Mouse (Mus musculus) forebrain, embryonic 14.5 days (tissue): ENCODE data around the gene Slc16a11. TPM values are rescaled to one million over a fixed set of nuclear protein-coding genes. Genes with fewer than 3 reads are reported as not detected.

Experiments used
- ATAC-seq: fragments of 200-750 bp; cut with Nextera tagmentation; 2 replicates; pipeline ENCODE4 v1.8.0; 2017; ENCODE audit warnings: mild to moderate bottlenecking, moderate library complexity
- DNase-seq: peaks from one replicate; pipeline ENCODE4 v3.0.0-alpha.2; 2015; ENCODE audit warnings: low spot score
- H3K27ac ChIP-seq: fragments of 300-500 bp; sonication (generic); 2 replicates; pipeline ENCODE4 v1.5.1; 2014; ENCODE audit warnings: low read depth, mild to moderate bottlenecking, control low read depth, low read length, moderate library complexity
- H3K27me3 ChIP-seq: fragments of 300-500 bp; sonication (generic); replicated peaks from 2 replicates; pipeline ENCODE4 v1.6.1; 2014; ENCODE audit warnings: low read length, control low read depth, mixed read lengths; ENCODE audit not compliant: control insufficient read depth, insufficient read depth
- H3K36me3 ChIP-seq: fragments of 300-500 bp; sonication (generic); 2 replicates; pipeline ENCODE4 v1.6.1; 2014; ENCODE audit warnings: low read length, control low read depth; ENCODE audit not compliant: control insufficient read depth, insufficient read depth
- H3K4me1 ChIP-seq: fragments of 300-500 bp; sonication (generic); 2 replicates; pipeline ENCODE4 v1.6.1; 2014; ENCODE audit warnings: antibody characterized with exemption, low read length, control low read depth; ENCODE audit not compliant: control insufficient read depth, insufficient read depth
- H3K4me2 ChIP-seq: fragments of 300-500 bp; sonication (generic); 2 replicates; pipeline ENCODE4 v1.6.1; 2014; ENCODE audit warnings: mild to moderate bottlenecking, control low read depth, low read length
- H3K4me3 ChIP-seq: fragments of 300-500 bp; sonication (generic); 2 replicates; pipeline ENCODE4 v1.5.1; 2014; ENCODE audit warnings: low read depth, low read length, control low read depth
- H3K9ac ChIP-seq: fragments of 300-500 bp; sonication (generic); 2 replicates; pipeline ENCODE4 v1.6.1; 2014; ENCODE audit warnings: mild to moderate bottlenecking, low read length, control low read depth, moderate library complexity
- H3K9me3 ChIP-seq: fragments of 300-500 bp; sonication (generic); replicated peaks from 2 replicates; pipeline ENCODE4 v1.6.1; 2016; ENCODE audit warnings: low read length, control low read depth, mixed read lengths; ENCODE audit not compliant: control insufficient read depth
- WGBS: fragments of 180-500 bp; shearing (Covaris S2); extraction: QIAGEN DNeasy Blood & Tissue Kit; methylation state at CpG from one replicate; pipeline ENCODE4 v1.1.7; 2014; 5-methylcytosine and 5-hydroxymethylcytosine counted together
- polyA plus RNA-seq: library from polyadenylated mRNA; unstranded; fragments of >200 nt; fragmentation: Nextera tagmentation; extraction: Ambion mirVana; gene quantifications from 2 replicates; pipeline ENCODE4 v1.2.1, GENCODE M21; 2014

Slc16a11 gene
- polyA plus RNA-seq, 1 experiment from 2014 or later = 0.98 TPM

DNA sequence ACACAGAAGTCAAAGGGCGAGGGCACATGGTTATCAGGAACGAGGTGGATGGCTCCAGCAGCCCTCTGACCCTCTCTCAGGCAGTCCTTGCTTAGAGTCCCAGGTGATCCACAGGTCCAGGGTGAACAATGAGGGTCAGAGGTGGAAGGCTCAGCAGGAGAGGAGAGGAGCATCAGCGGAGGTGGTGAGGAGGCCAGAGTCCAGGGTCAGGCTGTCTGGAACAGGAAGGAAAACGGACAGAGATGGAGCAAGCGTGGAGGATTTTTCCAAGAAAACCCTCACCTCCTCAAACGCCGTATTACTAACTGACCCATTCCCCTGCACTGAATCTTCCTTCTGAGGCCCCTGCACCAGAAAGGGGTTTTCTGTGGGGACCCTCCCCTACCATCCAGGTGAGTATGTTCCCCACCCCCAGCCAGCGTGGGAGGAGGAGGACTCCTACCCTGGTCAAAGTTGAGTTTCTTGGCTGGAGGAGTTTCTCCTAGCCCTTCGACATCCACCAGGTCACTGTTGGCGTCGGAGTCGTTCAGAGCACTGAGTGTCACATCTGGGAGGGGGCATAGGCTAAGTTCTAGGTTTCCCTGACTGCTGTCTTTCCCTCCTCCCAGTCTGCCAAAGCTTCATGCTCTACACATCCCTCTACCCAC is 22.8 kb downstream of the Slc16a11 start:
- 92% methylated on average over 12 of the region's 12 CpGs for WGBS
- no peak overlapping the region for H3K4me2 ChIP-seq
- H3K27ac ChIP-seq = no peak overlapping the region
- ATAC-seq (no peak), DNase-seq (no peak)
- H3K4me3 ChIP-seq = no peak overlapping the region
- peaks cover 6% of the 10 kb centered on the region; the same call in 1 of the 2 replicates for H3K27me3 ChIP-seq
- H3K4me1 ChIP-seq = peaks cover 20% of the 10 kb centered on the region
- H3K9ac ChIP-seq = no peak overlapping the region
- no peaks in the 10 kb centered on the region for H3K9me3 ChIP-seq
- peaks cover 18% of the 10 kb centered on the region for H3K36me3 ChIP-seq

DNA sequence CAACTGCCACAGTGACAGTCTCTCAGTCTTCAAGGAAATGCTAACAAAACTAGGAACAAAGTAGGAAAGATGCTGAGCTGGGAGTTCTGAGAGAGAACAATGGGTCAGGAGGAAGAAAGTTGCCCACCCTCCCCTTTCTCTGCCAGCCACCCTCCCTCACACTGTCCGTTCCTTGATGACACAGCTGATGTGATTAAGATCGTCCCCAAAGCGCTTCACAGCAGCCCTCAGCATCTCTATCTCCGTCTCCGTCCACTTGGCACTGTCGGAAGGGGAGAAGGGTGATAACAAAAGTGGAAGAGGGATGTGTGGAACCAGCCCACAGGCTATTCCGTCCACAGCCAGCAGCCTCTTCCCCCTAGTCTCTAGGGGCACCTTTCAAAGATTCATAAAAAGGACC is 24.2 kb downstream of the Slc16a11 start:
- Histone ChIP-seq H3K4me2 (peak overlapping the region; percentile 99), H3K27me3 (no peaks in the 10 kb centered on the region), H3K9me3 (no peaks in the 10 kb centered on the region), H3K4me3 (peak overlapping the region; percentile 55), H3K4me1 (peaks cover 24% of the 10 kb centered on the region), H3K36me3 (peaks cover 18% of the 10 kb centered on the region), H3K27ac (peak overlapping the region; percentile 89; the same call in 1 of the 2 replicates), H3K9ac (peak overlapping the region; percentile 72)
- no peak for ATAC-seq
- no peak for DNase-seq
- WGBS = 40% methylated on average over 7 of the region's 7 CpGs

DNA sequence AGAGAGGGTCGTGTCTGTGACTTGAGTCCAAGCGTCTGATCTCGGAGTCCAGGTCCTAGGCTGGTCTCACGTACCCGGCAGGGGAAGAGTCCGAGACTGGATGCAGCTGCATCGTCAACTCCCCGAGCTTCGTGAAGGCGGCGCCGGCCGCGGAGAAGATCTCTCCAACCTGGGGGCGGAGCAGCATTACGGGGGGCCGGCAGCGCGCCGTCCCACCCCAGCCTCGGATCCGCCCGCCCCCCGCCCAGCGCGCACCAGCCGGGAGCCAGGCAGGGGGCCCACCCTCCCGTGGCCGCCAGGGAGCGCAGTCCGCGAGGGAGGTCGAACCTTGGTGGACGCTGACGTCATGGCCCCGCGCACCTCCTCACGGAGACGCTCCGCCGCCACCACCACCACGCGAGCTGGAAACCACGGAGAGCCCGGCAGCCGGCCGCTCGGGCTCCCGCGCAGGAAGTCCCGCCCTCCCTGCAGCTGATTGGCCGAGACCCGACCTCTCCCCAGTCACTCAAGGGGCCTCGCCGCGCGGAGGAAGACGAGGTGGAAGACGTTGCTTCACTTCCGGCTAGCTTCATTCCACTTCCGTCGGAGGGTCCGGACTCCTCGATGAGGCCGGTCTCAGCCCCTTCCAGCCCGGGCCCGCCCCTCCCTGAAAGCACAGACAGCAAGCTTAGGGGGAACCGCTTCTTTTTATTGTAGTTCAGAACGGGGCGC is 25.1 kb downstream of the Slc16a11 start, which contains the start of gene 0610010K14Rik:
Gene 0610010K14Rik (minus strand): TSS at position 458 of the 711 bp plus-strand sequence.
- ATAC-seq (peak; percentile 95), DNase-seq (peak; percentile 98)
- no peaks in the 10 kb centered on the region for H3K27me3 ChIP-seq
- H3K9ac ChIP-seq = peak within 1 kb of the TSS; percentile 72
- H3K9me3 ChIP-seq = no peaks in the 10 kb centered on the region
- WGBS = under 1% methylated on average over 67 of the region's 70 CpGs
- H3K36me3 ChIP-seq = peaks cover 18% of the 10 kb centered on the region
- H3K4me3 ChIP-seq = peak within 1 kb of the TSS; percentile 55
- peak within 1 kb of the TSS; percentile 89 for H3K27ac ChIP-seq
- peak within 1 kb of the TSS; percentile 99 for H3K4me2 ChIP-seq
- peaks cover 24% of the 10 kb centered on the region for H3K4me1 ChIP-seq

DNA sequence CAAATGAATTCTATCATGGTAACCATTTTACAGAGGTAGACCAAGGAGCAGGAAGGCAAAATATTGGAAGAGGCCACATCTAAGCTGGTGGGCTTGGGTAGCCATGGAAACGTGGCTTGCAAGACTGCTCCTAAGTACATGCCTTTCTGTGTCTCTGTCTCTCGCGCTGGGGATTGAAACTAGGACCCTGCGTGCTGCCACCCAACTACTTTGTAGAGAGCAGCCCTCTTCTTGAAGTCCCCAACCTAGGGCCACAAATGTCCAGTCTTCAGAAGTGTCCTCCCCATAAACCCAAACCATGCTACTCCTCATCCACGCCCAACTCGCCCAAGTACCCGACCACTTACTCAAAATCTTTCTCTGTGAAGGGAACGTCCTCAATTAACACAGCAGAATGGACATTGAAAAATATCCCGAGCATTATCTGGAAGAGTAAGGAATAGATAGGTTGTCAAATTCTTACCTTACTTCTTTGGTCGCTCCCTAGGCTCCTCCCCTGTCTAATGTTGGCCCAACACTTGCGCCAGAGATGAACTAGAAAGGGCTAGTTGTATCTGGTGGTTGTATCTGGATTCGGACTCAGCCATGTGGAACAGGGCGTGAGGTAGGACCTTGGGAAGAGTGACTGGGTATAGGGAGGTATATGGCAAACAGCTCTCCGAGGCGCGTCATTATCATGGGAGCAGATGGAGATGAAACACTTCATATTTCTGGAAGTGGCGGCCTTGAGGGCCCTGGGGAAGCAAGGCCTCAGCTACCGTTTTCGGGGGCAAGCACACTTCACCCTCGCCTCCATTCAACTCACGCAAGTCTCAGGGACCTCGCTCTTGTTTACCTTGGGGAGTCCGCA is 26.3 kb downstream of the Slc16a11 start:
- peak overlapping the region; percentile 89 for H3K27ac ChIP-seq
- H3K36me3 ChIP-seq = peaks cover 18% of the 10 kb centered on the region
- no peaks in the 10 kb centered on the region for H3K27me3 ChIP-seq
- no peaks in the 10 kb centered on the region for H3K9me3 ChIP-seq
- H3K4me1 ChIP-seq = peaks cover 24% of the 10 kb centered on the region
- peak overlapping the region; percentile 72 for H3K9ac ChIP-seq
- peak overlapping the region; percentile 99 for H3K4me2 ChIP-seq
- peak overlapping the region; percentile 55 for H3K4me3 ChIP-seq
- ATAC-seq = no peak
- DNase-seq = no peak
- WGBS = 14% methylated on average over 23 of the region's 23 CpGs

DNA sequence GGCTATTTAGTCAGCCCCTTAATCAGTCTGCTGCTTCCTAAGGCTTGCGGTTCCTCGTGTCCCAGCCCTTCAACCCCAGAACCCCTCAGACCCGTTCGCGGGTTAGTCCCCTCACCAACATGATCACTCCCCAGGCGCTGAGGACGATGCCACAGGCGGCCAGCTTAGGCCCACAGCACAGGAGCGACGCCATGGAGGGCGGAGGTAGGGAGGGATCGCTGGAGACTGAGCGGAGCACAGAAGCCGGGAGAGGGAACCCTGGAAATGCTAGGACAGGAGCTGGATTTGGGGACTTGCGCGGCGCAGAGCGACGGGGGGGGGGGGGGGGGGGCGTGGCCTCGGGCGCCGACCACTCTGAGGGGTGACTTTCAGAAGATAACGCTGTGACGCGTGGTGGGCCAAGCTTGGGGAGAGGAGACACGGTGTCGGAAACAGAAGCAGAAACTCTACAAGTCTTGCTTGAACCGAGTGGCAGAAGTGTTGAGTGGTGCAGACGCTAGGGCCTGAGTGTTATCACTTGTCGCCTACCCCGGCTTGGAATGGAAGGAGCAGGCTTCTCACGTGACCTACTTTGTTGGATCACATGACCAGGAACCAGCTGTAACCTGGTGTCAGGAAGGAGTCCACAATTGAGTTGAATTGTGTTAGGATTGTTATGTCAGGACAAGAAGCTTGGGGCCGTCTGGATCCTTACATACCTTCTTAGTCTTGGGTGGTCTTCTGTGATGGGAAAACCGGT is 27.2 kb downstream of the Slc16a11 start, which contains the start of the genes Gm21988 and Rnasek:
Gene Gm21988 (minus strand): TSS at position 290 of the 739 bp plus-strand sequence.
Gene Rnasek (minus strand): TSS at position 302 of the 739 bp plus-strand sequence.
- peak within 1 kb of the TSS; percentile 99 for H3K4me2 ChIP-seq
- WGBS = under 1% methylated on average over 31 of the region's 35 CpGs
- DNase-seq = peak; percentile 95
- peak within 1 kb of the TSS; percentile 55 for H3K4me3 ChIP-seq
- ATAC-seq = peak; percentile 43
- peak within 1 kb of the TSS; percentile 89; the same call in 1 of the 2 replicates for H3K27ac ChIP-seq
- H3K36me3 ChIP-seq = peaks cover 13% of the 10 kb centered on the region
- no peaks in the 10 kb centered on the region for H3K9me3 ChIP-seq
- H3K27me3 ChIP-seq = no peaks in the 10 kb centered on the region
- peaks cover 24% of the 10 kb centered on the region for H3K4me1 ChIP-seq
- peak within 1 kb of the TSS; percentile 72 for H3K9ac ChIP-seq

DNA sequence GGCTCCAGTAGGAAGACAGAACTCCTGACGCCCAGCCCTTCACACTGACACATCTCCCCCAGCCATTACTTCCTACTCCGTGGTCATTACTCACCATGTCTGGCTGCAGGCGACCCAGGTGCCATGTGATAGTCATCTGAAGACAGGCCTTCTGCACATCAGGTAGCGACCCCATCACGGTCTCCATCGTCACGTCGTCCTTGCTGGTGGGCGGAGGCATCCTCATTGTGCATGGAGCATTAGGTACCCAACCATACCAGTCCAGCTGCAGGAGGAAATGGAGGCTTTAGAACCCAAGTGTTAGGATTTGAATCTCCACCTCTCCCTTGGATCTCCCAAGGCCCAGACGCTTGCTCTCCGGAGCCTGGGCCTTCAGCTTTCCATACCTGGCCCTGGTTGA is 30.0 kb downstream of the Slc16a11 start:
- Histone ChIP-seq H3K36me3 (no peaks in the 10 kb centered on the region), H3K4me3 (no peak overlapping the region), H3K27me3 (no peaks in the 10 kb centered on the region; the same call in 1 of the 2 replicates), H3K4me1 (peaks cover 15% of the 10 kb centered on the region), H3K9me3 (no peaks in the 10 kb centered on the region), H3K4me2 (no peak overlapping the region), H3K9ac (no peak overlapping the region), H3K27ac (no peak overlapping the region)
- ATAC-seq (no peak), DNase-seq (no peak)
- 73% methylated on average over 11 of the region's 11 CpGs for WGBS

DNA sequence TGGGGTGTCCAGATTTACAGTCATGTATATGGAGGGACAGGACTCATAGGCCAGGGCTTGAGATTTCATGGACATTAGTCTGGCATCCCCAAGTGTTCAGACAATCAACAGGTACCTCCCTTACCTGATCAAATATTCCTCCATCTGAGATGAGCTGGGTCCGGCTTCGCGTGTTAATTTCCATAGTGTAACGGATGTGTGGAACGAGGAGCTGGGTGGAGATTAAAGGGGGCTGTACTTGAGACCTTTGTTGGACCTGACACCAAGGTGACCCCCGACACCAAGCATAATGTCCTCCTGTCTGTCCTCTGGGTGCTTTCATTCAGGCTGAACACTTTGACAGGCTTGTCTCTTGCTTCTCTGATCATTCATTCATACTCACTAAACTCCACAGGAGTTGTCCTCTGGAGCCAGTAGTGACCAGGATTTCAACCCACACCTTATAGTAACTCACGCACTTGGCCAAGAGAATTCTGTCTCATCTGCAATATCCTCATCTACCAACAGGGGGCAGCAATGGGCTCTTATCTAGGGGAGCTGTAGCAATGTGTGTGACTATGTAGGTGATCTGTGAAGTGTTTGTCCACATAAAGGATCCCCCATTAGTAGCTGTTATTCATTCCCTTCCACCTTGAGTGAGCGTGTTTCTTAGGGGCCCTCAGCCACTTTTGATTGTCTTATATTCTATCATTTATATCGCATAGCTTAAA is 34.7 kb downstream of the Slc16a11 start:
- no peak overlapping the region for H3K27ac ChIP-seq
- H3K4me2 ChIP-seq = no peak overlapping the region
- no peaks in the 10 kb centered on the region for H3K4me1 ChIP-seq
- H3K9me3 ChIP-seq = no peaks in the 10 kb centered on the region
- no peaks in the 10 kb centered on the region for H3K36me3 ChIP-seq
- WGBS = 49% methylated on average over 9 of the region's 9 CpGs
- H3K27me3 ChIP-seq = peaks cover 5% of the 10 kb centered on the region; the same call in 1 of the 2 replicates
- no peak for ATAC-seq
- peak; percentile 70 for DNase-seq
- H3K9ac ChIP-seq = no peak overlapping the region
- H3K4me3 ChIP-seq = no peak overlapping the region
